Mouse (Mus musculus): ENCODE data around the gene Hvcn1.
"Not testable (repeated sequence)": the region's sequence is repeated elsewhere in the genome, so short reads cannot be mapped to it uniquely, and the experiment has no call there.

Gene Hvcn1

DNA sequence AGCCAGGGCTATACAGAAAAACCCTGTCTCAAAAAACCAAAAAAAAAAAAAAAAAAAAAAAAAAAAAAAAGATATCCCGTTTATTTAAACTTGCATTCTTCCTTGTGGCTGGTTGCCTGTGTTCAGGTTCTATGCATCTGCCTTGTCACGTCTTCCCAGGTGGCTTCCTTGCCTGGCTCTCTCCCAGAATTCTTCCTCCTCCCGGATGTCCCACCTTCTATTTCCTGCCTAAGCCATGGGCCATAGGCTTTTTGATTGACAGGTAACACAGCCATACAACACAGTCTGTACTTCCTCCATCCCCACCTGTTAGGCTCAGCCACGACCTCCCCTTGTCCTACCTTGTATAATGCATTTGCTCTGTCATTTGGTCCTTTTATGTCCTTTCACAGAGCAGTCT, at the start of gene Hvcn1:
Gene Hvcn1, plus strand, starts transcription at position 330 of the 400 bp plus-strand sequence.
- DNase-seq (ENCODE audit: low read depth, low spot score) = peak; percentile 98

DNA sequence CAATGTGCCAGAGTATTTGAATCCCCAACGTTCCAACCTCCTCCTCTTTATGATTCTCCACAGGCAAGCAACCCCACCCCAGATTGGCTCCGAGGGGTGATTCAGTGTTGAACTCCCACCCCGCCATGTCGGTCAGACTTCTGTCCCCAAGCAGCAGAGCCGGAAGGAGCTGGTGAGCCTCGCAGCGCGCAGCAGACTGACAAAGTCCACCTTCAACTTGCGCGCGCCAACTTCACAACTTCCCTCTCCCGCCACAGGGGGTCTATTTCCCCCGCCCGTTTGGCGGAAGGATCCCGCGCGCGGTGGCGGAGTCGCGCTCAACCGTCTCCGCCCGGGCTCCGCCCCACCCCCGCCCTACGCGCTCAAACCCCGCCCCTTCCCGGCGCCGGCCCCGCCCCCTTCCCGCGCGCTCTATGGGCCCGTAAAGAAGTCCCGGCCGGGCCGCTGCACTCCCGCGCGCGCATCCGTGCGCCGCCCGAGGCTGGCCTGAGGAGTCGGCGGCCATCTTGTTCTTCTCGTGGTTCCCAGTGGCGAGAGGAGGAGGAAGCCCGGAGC, 48.7 kb upstream of the Hvcn1 start, which contains the start of gene Ppp1cc:
Gene Ppp1cc, plus strand, starts transcription at position 452 of the 555 bp plus-strand sequence.
- peak; percentile 94 for DNase-seq (ENCODE audit: low read depth, low spot score)

DNA sequence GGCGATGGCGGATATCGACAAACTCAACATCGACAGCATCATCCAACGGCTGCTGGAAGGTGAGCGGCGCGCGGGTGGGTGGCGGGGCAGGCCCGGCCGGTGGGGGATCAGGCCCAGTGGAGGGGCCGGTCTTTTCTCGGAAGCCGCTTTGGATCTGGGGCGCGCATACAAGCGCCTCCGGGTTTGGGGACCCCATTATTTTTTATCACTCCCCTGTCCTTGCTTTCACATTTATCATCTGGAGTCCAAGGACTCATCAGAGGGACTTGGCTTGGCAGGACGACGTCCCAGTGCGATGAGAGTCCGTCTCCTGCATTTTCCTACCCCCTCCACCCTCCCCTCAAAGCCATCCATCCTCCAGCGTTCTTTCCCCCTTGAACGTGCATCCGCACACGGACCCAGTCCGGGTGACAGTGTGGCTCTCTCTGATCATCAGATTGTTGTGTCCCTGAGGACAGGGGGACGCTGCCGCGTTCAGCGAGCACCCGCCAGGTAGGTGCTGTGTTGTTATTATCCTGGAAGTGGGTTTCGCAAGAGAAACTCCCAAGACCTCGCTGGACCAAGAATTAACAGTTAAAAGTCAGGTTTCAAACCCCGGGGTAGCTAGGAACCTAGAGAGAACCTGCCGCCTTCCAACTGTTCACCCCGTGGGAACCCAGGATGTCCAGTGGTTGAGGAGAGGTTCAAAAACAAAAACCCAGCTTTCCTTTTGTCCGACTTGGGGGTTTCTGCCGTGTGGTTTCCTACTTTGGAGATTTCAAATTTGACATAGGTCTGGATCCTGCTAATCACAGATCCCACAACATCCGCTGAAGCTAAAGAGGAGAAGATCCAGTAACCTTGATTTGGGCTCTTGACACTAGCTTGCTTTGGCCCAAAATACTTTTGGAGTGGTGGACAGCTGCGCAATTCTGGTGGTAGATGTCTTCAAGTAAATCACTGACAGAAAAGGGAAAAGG, 47.8 kb upstream of the Hvcn1 start:
- DNase-seq (ENCODE audit: low read depth, low spot score) = peak; percentile 25

DNA sequence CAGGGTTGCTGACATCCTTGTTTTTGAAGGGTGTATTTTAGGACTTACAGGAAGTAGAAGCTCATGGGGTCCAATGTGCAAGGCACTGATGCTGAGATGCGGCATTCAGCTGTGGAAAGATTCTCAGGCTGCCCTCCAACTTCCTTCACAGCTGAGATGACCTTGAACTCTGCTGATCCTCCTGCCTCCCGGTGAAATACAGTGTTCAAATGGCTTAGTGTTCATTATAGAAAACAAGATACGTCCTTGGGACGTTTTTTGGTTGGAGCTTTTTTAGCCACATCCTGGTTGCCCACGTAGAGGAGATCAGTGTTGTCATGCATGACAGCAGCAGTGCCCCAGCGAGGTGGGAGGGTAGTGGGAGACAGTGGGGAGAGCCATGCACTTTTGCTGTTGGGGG, 43.4 kb upstream of the Hvcn1 start:
- peak; percentile 56 for DNase-seq (ENCODE audit: low read depth, low spot score)

DNA sequence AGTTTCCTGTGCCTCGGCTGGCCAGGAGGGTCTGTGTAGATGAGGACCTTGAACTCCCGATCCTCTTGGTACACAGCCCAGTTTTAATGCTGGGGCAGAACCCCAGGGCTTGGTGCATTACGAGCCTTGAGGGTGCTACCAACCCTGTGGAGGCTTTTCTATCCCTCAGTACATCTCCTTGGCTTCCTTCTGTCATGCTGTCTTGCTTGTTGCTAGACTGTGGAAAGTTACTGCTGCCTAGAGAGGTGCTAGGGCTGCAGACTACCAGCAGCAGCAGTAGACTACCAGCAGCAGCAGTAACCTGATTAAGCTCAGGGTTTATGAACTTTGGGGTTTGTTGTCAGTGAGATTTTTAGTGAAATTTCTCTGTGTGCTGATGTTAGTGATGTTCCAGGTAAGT, 42.6 kb upstream of the Hvcn1 start:
- no peak for DNase-seq (ENCODE audit: low read depth, low spot score)

DNA sequence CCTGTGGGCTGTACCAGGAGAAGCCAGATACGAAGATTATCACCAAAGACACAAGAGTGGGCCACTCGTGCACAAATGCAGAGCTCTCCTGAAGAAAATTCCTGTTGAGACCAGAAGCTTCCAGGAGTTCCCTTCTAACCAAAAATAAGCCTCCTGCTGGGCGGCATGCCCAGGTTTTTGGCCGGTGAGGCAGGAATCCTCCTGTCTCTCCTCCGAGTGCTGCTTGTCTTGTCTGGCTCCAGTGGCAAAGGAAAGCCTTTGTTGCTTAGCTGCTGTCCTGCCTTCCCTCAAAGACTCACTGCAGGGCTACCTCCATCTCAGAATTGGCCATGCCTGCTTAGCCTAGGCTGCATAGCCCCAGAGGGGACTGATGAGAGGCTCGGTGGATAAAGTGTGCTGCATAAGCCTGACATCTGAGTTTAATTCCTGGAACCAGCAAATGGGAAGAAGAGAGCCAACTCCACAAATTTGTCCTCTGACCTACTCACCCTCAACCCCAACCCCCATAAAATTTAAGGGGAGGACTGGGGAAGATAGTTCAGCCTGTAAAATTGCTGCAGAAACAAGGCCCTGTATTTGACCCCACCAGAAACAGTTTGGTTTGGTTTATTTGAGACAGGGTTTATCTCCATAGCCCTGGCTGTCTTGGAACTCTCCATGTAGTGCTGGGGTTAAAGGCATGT, 41.2 kb upstream of the Hvcn1 start:
- DNase-seq (ENCODE audit: low read depth, low spot score) = peak; percentile 32

DNA sequence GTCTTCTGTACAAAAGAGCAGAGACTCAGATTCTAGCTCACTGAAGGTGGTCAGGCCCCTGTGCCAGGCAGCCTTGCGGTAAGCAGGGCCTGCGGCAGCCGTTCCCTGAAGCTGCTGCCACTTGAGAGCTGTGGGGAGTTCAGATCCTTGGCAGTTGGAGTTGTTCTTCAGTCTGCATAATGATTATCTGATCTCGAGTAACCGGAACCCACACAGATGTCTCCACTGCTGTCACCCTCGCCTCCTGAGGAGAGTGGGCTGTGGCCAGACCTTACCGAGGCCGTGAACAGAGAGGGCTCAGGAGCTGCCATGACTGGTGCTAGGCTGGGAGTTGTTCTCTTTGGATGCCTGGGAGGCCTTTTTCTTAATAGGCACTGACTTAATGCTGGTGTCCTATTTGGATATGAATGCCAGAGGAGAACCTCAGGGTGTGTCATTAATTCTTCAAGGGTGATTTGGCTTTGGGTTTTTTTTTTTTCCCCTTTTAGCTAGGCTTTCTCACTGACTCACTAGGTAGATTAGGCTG, 39.9 kb upstream of the Hvcn1 start:
- DNase-seq (ENCODE audit: low read depth, low spot score) = peak; percentile 37

DNA sequence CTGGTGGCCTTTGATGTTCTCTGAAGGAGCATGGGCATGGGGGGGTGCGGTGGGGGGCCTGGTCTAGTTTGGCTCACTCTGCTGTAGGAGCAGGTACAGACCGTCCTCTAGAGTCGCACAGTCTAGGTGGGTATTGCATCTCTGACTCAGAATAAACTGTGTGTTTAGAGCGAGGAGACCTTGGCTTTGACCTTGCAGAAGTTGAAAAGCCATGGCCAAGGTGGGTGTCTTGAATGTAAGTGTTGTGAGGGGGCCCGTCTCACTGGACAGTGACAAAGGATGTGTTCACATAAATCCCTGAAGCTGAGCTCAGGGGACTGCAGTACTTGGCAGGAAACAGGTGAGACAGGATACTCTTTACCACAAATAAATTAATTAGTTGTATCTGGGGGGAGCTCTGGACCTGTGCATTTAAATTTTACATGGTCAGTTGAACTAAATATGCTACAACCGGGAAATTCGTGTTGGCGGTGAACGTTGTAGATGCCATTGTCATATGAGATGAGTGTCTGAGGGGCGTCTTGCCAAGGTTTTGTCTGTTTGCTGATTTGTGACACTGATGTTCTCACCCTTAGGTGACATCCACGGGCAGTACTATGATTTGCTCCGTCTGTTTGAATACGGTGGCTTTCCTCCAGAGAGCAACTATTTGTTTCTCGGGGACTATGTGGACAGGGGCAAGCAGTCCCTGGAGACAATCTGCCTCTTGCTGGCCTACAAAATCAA, 38.1 kb upstream of the Hvcn1 start:
- no peak for DNase-seq (ENCODE audit: low read depth, low spot score)

DNA sequence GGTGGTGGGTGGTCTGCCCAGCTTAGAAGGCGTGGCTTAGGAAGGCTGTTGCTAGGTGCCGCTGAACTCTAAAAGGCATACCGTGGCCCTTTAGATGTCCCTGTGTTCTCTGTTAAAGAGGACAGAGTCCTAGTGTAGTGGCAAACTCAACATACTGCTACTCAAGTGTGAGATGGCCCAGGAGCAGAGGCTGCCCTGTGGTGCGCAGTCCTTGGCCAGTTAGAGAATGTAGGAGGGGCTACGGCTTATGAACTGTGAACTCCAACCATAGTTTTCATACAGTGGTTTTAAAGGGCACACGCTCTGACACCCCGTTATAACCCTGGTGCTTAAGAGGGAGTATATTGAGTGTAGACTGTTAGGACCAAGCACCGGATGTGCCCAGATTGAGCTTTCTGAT, 35.5 kb upstream of the Hvcn1 start:
- no peak for DNase-seq (ENCODE audit: low read depth, low spot score)

DNA sequence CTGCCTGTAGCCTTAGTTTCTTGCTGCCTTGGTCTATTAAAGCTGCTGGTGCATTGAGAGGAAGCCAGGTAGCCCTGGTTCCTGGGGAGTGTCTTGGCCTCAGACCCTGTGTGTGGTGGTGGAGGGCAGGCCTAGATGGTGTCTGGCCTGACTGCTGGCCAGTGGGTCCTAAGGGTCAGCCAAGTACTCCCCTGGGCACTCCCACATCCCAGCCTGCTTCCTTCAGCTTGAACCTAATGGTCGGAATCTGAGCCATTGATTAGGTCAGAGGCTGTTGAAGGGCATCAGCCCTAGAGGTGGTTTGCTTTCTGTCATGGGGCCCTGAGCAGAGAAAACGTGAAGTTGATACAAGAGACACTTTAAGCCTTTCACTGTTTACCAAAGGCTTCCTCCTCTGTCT, 31.2 kb upstream of the Hvcn1 start:
- DNase-seq (ENCODE audit: low read depth, low spot score) = no peak

DNA sequence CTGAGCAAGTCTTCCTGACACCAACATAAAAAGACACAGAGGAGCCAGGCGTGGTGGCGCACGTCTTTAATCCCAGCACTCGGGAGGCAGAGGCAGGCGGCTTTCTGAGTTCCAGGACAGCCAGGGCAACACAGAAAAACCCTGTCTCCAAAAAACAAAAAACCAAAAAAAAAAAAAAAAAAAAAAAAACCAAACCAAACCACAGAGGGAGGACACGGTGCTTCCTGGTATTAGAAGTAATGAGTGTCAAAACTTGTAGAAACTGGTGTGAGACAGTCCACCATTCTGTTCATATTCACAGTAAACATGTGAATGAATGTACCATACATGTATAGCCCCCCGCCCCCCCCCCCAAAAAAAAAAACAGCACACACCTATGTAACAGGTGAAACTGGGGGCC, 30.6 kb upstream of the Hvcn1 start:
- no peak for DNase-seq (ENCODE audit: low read depth, low spot score)

DNA sequence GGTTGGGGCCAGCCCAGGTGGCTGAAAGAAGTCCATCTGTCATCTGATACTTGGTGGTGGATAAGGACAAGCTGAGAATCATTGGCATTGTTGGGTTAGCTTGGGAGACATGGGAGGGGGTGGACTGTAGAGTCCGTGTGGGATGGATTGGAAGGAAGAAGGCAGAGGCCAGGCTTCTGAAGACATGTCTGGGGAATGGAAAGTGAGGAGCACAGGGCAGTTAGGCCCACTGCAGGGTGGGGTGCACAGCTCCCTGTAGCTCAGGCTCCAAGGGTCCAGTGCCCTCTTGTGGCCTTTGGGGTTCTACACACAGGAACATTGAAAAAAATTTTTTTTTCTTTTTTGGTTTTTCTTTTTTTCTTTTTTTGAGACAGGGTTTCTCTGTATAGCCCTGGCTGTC, 30.2 kb upstream of the Hvcn1 start:
- DNase-seq (ENCODE audit: low read depth, low spot score) = peak; percentile 80

DNA sequence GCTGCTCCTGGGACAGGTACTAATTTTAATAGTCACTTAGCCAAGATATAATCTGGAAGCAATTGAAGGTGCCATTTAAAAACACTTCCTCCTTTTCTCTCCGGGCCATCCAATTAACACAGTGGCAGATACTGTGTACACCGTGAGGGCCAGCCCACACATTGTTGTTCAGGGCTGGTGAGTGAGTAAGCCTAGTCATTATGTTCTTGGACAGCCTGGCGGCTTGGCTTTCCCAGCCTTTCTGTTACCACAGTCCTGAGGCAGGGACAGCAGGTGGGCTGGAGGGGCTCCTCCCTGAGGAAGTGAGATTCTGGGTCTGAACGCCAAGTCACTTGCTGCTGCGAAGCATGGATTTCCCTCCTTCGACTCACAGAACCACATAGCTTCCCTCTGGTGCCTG, 26.9 kb upstream of the Hvcn1 start:
- DNase-seq (ENCODE audit: low read depth, low spot score) = peak; percentile 78

DNA sequence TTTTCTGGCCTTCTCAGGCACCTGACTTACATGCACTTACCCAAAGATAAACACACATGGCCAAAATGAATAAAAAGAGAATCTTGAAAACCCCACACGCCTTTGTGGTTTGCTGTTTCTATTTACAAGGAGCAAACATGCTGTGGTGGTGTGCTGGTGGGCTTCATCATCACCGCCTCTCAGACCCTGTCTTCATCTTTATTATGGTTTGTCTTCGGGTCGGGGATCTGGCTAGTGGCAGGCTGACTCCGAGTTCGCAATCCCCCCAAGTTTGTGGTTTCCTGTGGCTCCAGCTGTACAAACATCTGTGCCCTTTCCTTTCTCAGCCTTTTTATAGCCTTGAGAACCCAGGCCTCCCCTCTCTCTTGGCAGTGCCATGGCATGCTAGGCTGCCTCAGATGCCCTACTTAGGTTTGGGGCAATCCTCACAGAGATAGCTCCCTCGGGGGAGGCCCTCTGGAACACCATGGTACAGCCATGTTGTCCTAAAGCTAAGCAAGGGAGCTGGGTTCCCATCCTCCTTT, 22.3 kb upstream of the Hvcn1 start:
- no peak for DNase-seq (ENCODE audit: low read depth, low spot score)

DNA sequence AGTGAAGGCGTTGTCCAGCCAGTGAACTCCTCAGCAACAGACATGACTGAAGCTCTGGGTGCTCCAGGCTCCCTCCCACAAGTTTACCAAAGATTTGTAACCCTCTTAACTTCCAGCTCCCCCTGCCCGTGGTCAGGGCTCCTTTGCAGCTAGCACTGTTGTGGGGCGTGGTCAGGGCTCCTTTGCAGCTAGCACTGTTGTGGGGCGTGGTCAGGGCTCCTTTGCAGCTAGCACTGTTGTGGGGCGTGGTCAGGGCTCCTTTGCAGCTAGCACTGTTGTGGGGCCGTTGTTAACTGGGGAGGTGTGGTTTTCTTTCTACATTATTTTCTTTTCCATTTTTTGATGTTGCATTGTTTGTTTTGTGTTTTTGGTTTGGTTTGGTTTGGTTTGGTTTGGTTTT, 21.7 kb upstream of the Hvcn1 start:
- not testable (repeated sequence) for DNase-seq (ENCODE audit: low read depth, low spot score)

DNA sequence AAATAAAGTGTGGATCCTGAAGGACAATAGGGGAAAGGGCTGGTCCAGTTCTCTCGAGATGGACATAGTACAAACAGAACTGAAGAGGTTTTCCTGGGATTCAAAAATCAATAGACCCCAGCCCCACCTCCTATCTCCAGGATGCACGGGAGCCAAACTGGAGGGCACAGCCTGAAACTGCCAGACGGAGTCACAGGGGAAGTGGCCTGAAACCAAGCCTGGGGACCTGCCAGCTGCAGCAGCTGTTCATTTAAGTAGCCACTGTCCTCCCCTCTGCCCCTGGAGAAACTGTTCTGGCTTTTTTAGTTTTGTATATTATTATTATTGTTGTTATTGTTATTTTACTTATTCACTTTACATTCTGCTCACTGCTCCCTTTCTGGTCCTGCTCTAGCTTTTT, 17.5 kb upstream of the Hvcn1 start:
- DNase-seq (ENCODE audit: low read depth, low spot score) = no peak

DNA sequence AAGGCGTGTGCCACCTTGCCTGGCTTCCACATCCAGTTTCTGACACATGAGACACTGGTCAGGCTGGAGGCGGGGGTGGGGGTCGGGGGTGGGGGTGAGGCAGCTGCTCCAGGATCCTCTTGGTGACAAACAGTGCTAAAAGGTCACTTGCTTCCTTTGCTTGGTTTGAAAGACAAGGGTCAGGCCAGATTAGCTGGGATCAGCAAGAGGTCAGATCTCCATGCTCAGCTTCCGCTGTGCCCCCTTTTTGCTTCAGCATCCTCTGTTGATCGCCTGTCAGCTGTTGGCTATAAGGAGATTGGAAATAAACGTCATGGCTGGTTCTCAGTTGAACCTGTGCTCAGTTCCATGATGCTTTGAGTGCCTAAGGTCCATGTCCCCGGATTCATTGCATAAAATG, 16.1 kb upstream of the Hvcn1 start:
- peak; percentile 82 for DNase-seq (ENCODE audit: low read depth, low spot score)

DNA sequence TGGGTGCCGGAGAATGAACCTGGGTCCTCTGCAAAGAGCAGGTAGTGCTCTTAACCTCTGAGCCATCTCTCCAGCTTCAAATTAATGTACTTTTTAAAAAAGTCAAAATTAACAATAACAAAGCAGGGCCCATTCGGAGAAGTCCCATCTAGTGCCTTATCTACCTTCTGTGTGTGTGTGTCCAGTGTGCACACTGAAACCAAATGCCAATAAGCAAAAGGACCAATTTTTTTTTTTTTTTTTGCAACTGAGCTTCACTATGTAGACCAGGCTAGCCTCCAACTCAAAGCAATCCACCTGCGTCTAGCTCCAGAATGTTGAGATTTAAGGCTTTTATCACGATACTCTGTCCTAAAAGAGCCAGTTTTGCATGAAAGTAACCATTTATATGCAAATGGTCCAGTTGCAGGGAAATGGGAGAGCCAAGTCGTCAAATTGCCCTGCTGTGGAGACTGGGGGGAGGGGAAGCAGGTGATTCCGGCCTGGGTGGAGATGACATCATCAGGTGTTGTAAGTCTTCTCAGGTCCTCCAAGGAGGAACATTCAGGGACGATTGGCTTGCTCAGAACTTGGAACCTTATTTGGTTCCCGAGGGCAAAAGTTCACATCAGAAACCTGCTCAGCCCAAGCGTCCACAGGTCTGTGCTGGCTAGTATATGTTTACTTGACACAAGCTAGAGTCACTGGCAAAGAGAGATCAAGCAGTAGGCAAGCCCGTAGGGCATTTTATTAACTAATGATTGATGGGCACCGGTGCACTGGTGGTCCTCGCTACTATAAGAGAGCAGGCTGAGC, 15.1 kb upstream of the Hvcn1 start:
- peak; percentile 95 for DNase-seq (ENCODE audit: low read depth, low spot score)

DNA sequence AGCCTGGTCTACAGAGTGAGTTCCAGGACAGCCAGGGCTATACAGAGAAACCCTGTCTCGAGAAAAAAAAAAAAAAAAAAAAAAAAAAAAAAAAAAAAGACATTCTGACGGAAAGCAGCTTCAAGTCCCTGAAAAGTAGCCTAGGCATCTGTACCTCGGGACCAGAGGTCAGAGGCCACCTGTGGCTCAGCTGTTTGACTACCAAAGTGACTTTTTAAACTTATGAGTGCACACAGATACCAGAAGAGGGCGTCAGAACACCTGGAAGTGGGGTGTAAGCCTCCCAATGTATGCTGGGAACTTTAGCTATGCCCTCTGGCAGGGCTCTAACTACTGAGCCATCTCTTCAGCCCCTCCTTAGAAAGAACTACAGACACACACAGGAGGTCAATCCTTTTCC, 14.3 kb upstream of the Hvcn1 start:
- DNase-seq (ENCODE audit: low read depth, low spot score) = peak; percentile 77

DNA sequence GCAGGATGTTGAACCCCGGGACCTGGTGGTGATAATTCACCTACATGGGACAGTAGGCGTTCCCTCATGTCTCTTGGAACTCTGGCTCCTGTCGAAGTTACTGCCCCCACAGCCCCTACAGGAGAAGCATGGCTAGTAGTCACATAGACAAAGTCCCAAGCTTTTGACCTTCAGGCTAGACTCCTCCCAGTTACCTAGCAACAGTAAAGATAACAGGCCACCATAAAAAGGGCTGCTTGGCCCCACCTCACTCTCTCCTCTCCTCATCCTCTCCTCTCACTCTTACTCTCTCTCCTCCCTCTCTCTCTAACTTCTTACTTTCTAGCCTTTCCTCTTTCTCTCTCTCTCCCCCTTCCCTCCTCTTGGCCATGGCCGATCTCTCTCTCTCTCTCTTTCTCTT, 5.7 kb upstream of the Hvcn1 start:
- DNase-seq (ENCODE audit: low read depth, low spot score) = peak; percentile 81

DNA sequence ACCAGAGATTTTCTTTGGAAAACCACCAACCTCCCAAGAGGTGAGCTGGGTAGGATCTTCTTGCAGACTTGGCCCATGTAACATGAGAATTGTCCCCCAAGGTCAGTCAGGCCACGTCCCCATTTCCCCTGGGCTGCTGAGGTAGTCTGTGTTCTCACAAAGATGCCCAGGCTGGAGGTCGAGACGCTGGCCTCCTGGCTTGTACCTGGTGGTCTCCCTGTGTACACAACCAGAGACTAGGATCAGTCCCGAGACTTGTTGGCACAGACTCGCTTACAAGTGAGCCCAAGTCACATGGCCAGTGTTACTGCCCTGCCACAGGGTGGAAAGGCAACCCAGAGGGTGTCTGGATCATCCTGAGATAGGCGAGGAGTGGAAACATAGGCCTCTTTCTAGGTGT, 4.7 kb upstream of the Hvcn1 start:
- no peak for DNase-seq (ENCODE audit: low read depth, low spot score)
